Mouse (Mus musculus) limb, embryonic 14.5 days (tissue): Measurements from ENCODE around the gene Rhoj. TPM values are rescaled to one million over a fixed set of nuclear protein-coding genes. Genes with fewer than 3 reads are reported as not detected.
"Not testable (repeated sequence)": the region's sequence is repeated elsewhere in the genome, so short reads cannot be mapped to it uniquely, and the experiment has no call there.

Experiments
- ATAC-seq: fragments of 200-750 bp; cut with Nextera tagmentation; 2 replicates; pipeline ENCODE4 v1.8.0; 2017; ENCODE audit warnings: low read depth, moderate number of reproducible peaks, moderate TSS enrichment; ENCODE audit not compliant: low FRiP score
- DNase-seq: peaks from one replicate; pipeline ENCODE4 v3.0.0-alpha.2; 2015; ENCODE audit warnings: low spot score
- H3K27ac ChIP-seq: fragments of 300-500 bp; sonication (generic); replicated peaks from 2 replicates; pipeline ENCODE4 v1.5.1; 2014; ENCODE audit warnings: low read depth, mild to moderate bottlenecking, low read length, moderate library complexity, mixed read lengths
- H3K27me3 ChIP-seq: fragments of 300-500 bp; sonication (generic); 2 replicates; pipeline ENCODE4 v1.6.1; 2014; ENCODE audit warnings: low read length, mixed read lengths; ENCODE audit not compliant: control insufficient read depth, insufficient read depth
- H3K36me3 ChIP-seq: fragments of 300-500 bp; sonication (generic); 2 replicates; pipeline ENCODE4 v1.6.1; 2014; ENCODE audit warnings: mild to moderate bottlenecking, low read length, moderate library complexity, mixed read lengths; ENCODE audit not compliant: control insufficient read depth, insufficient read depth
- H3K4me1 ChIP-seq: fragments of 300-500 bp; sonication (generic); 2 replicates; pipeline ENCODE4 v1.6.1; 2014; ENCODE audit warnings: antibody characterized with exemption, low read length, mixed read lengths; ENCODE audit not compliant: control insufficient read depth, insufficient read depth
- H3K4me2 ChIP-seq: fragments of 300-500 bp; sonication (generic); replicated peaks from 2 replicates; pipeline ENCODE4 v1.6.1; 2014; ENCODE audit warnings: low read depth, mild to moderate bottlenecking, low read length, moderate library complexity; ENCODE audit not compliant: severe bottlenecking
- H3K4me3 ChIP-seq: fragments of 300-500 bp; sonication (generic); replicated peaks from 2 replicates; pipeline ENCODE4 v1.5.1; 2014; ENCODE audit warnings: low read length
- H3K9ac ChIP-seq: fragments of 300-500 bp; sonication (generic); 2 replicates; pipeline ENCODE4 v1.6.1; 2014; ENCODE audit warnings: mild to moderate bottlenecking, low read depth, low read length, moderate library complexity; ENCODE audit not compliant: severe bottlenecking
- H3K9me3 ChIP-seq: fragments of 300-500 bp; sonication (generic); 2 replicates; pipeline ENCODE4 v1.6.1; 2016; ENCODE audit warnings: low read length; ENCODE audit not compliant: control insufficient read depth
- POLR2A ChIP-seq: fragments of 200-500 bp; IDR thresholded peaks from 2 replicates; pipeline ENCODE4 v1.8.0; 2012; ENCODE audit warnings: inconsistent platforms, mild to moderate bottlenecking, moderate library complexity, borderline replicate concordance; ENCODE audit not compliant: insufficient read depth, insufficient read length; ENCODE audit errors: extremely low read depth
- WGBS: fragments of 180-500 bp; shearing (Covaris S2); extraction: QIAGEN DNeasy Blood & Tissue Kit; methylation state at CpG from one replicate; pipeline ENCODE4 v1.1.7; 2014; 5-methylcytosine and 5-hydroxymethylcytosine counted together
- polyA plus RNA-seq, 2 experiments: library from polyadenylated mRNA; depleted of rRNA in 1 of 2; stranded (reverse) in 1 of 2; unstranded in 1 of 2; fragments of >200 nt; fragmentation: Nextera tagmentation in 1 of 2; extraction: Ambion mirVana in 1 of 2; gene quantifications; 2 replicates each; pipeline versions ENCODE4 v1.2.1 to v1.2.3; 2012 to 2014

Gene Rhoj
- polyA plus RNA-seq, 2 experiments = 80.1 to 99.9 TPM

DNA sequence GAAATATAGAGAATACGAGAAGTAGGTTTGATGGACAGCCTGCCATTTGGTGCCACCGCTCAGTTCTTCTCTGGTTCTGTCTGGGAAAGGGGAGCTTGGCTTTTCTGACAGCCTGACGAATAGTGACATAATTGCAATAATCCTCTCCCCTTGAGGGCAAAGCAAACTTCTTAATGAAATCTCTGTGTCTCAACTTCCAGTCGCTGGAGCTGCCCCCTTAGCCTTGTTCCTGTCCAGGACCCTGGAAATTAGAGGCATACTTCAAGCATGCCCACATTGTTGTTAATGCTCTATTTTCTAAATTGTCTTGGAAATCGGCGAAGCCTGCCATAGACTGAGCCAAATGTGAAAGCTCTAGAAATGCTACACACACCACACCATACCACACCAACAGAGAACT lies 120.6 kb downstream of the Rhoj start:
- Histone ChIP-seq H3K36me3 (no peaks in the 10 kb centered on the region), H3K27me3 (no peaks in the 10 kb centered on the region), H3K9me3 (no peaks in the 10 kb centered on the region), H3K4me1 (no peaks in the 10 kb centered on the region), H3K4me2 (no peak overlapping the region), H3K9ac (no peak overlapping the region), H3K27ac (no peak overlapping the region), H3K4me3 (no peak overlapping the region)
- WGBS = 80% methylated on average over 6 of the region's 6 CpGs
- ATAC-seq (no peak), DNase-seq (no peak)
- no peak for TF ChIP-seq POLR2A

DNA sequence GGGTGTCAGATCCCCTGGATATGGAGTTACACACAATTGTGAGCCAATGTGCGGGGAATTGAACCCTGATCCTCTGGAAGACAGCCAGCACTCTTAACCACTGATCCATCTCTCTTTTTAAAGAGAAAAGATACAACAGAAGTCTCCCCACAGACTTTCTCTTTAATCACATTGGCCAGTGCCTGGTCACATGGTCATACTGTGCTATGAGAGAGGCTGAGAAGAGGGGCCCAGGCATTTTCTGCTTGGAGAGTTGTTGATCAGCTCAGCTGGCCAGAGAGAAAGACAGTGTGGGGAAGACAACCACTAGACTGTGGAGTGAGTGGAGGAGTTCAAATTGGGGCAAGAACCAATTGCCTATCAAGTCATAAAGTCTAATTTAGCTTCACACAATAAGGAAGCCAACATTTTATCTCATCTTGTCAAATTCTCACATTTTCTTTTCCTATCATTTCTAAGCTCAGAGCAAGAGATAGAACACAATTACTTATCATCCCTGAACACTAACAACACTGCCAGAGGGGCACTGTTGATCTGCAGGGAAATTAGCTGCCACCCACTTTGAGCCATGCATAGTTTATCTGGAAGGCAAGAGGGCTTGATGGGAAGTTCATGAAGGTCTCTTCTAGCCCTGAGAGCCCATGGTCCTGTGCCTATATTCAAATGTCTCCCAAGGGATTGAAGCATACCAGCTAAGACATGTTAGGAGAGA lies 121.7 kb downstream of the Rhoj start:
- no peak for ATAC-seq
- TF ChIP-seq POLR2A = no peak
- no peak for DNase-seq
- Histone ChIP-seq H3K36me3 (no peaks in the 10 kb centered on the region), H3K4me1 (no peaks in the 10 kb centered on the region), H3K27ac (no peak overlapping the region), H3K9ac (no peak overlapping the region), H3K4me3 (no peak overlapping the region), H3K4me2 (no peak overlapping the region), H3K9me3 (no peaks in the 10 kb centered on the region), H3K27me3 (no peaks in the 10 kb centered on the region)
- WGBS = 85% methylated on average over 1 of the region's 1 CpGs

DNA sequence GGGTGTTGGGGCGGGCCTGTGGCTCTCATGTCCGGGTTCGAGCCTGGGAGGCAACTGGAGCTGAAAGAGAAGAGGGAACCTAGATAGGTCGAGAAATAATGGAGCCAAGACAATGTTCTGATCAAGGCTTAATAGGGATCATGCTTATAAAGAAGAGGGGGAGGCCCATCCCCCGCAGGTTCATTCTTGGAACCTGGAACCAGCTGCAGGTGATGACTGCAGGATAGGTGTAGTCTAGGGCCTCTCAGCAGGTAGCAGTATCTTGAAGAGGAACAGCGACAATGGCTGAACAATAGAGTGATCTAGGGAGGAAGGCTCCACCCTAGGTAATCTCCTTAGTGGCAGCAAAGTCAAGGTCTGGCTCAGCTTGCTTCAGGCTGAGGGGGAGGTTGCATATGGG lies 124.3 kb downstream of the Rhoj start:
- not testable (repeated sequence) for H3K4me1 ChIP-seq, ATAC-seq, H3K27ac ChIP-seq, H3K4me2 ChIP-seq, H3K36me3 ChIP-seq, H3K4me3 ChIP-seq, H3K27me3 ChIP-seq, H3K9me3 ChIP-seq, DNase-seq, H3K9ac ChIP-seq
- WGBS = 81% methylated on average over 6 of the region's 6 CpGs

DNA sequence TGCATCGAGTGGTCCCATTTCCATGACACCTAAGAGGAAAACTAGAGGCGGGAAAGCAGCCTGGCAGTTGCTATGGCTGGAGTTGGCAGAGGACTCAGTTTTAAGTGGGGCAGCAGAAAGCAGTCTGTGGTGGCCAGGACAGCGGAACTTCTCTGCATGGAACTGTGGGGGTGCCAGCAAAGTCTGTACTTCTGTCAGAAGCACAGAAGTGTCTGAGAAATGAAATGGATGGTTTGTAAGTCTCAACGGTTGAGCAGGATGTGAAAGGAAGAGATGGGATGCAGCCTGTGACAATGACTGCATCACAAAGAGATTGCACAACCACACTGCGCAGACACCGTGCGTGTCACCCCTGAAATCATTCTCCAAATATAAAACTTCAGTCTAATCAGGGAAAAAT lies 138.1 kb downstream of the Rhoj start:
- no peak for TF ChIP-seq POLR2A
- Histone ChIP-seq H3K4me3 (no peak overlapping the region), H3K36me3 (0 out of 2 replicates have a peak, but pooled peaks cover 14% of the 10 kb centered on the region), H3K9me3 (no peaks in the 10 kb centered on the region), H3K27me3 (no peaks in the 10 kb centered on the region), H3K9ac (no peak overlapping the region), H3K4me1 (no peaks in the 10 kb centered on the region), H3K27ac (no peak overlapping the region), H3K4me2 (no peak overlapping the region)
- WGBS = 84% methylated on average over 7 of the region's 7 CpGs
- ATAC-seq (no peak), DNase-seq (no peak)

DNA sequence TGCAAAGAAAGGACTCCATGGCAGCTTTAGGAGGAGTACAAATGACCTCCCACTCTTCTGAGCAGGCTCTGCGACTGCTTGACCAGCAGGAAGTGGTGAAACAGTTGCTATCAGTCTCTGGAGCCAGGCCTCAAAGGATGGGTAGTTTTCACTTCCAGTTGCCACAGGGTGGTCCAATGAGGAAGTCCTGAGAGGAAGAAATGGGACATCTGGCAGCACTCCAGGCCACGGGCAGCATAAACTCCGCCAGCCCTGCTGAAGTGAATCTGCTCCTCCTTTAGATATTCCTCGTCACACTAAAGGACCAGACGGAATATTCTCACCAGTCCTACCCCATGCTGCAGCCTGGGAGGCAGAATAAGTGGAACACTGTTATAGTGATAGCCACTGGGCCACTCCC lies 140.8 kb downstream of the Rhoj start:
- H3K4me1 ChIP-seq = no peaks in the 10 kb centered on the region
- ATAC-seq = no peak
- H3K9ac ChIP-seq = no peak overlapping the region
- H3K4me3 ChIP-seq = no peak overlapping the region
- WGBS = 83% methylated on average over 5 of the region's 5 CpGs
- H3K27ac ChIP-seq = no peak overlapping the region
- H3K4me2 ChIP-seq = no peak overlapping the region
- DNase-seq = no peak
- H3K9me3 ChIP-seq = no peaks in the 10 kb centered on the region
- no peaks in the 10 kb centered on the region for H3K27me3 ChIP-seq
- peaks cover 37% of the 10 kb centered on the region for H3K36me3 ChIP-seq
- TF ChIP-seq POLR2A = no peak
